Mouse (Mus musculus): ENCODE measurements around the gene Klhl36. TPM values are rescaled to one million over a fixed set of nuclear protein-coding genes. Genes with fewer than 3 reads are reported as not detected.
"Not testable (repeated sequence)": the region's sequence is repeated elsewhere in the genome, so short reads cannot be mapped to it uniquely, and the experiment has no call there.

The Klhl36 gene
- polyA plus RNA-seq, 1 experiment from 2014 or later = 22.1 TPM

- Histone ChIP-seq H3K36me3 (ENCODE audit: insufficient read depth, low read length) (no peaks in the 10 kb centered on the region), H3K27me3 (ENCODE audit: insufficient read depth, low read length) (no peaks in the 10 kb centered on the region), H3K9me3 (replicated peaks; ENCODE audit: low read length) (no peaks in the 10 kb centered on the region), H3K4me1 (replicated peaks; ENCODE audit: insufficient read depth, low read length) (peaks cover 5% of the 10 kb centered on the region; the same call in 1 of the 2 replicates), H3K4me3 (replicated peaks; ENCODE audit: low read depth, low read length) (no peak overlapping the region), H3K27ac (no peak overlapping the region), H3K4me2 (ENCODE audit: low read length) (no peak overlapping the region), H3K9ac (ENCODE audit: low read depth, low read length) (no peak overlapping the region)
- WGBS = 32% methylated on average over 8 of the region's 8 CpGs
- no peak for TF ChIP-seq CTCF (IDR thresholded peaks at IDR 0.05; ENCODE audit: low read depth)
- DNase-seq (ENCODE audit: low spot score) = no peak
- ATAC-seq (replicated peaks; ENCODE audit: low FRiP score, low read depth) = no peak
These were observed 17.5 kb upstream of the Klhl36 start for GRCm38 (mm10) chr8:119844577-119844976.

- 70% methylated on average over 7 of the region's 7 CpGs for WGBS
These were observed 16.3 kb upstream of the Klhl36 start for GRCm38 (mm10) chr8:119845741-119846140.

GRCm38 (mm10) chr8:119847232-119847922 is 14.7 kb upstream of the Klhl36 start:
- no peak overlapping the region for H3K27ac ChIP-seq
- no peaks in the 10 kb centered on the region for H3K27me3 ChIP-seq (ENCODE audit: insufficient read depth, low read length)
- H3K9me3 ChIP-seq (replicated peaks; ENCODE audit: low read length) = no peaks in the 10 kb centered on the region
- H3K4me3 ChIP-seq (replicated peaks; ENCODE audit: low read depth, low read length) = no peak overlapping the region
- no peaks in the 10 kb centered on the region for H3K36me3 ChIP-seq (ENCODE audit: insufficient read depth, low read length)
- H3K4me2 ChIP-seq (ENCODE audit: low read length) = no peak overlapping the region
- ATAC-seq (replicated peaks; ENCODE audit: low FRiP score, low read depth) (no peak), DNase-seq (ENCODE audit: low spot score) (no peak)
- WGBS = 82% methylated on average over 16 of the region's 16 CpGs
- no peak for TF ChIP-seq CTCF (IDR thresholded peaks at IDR 0.05; ENCODE audit: low read depth)
- no peaks in the 10 kb centered on the region for H3K4me1 ChIP-seq (replicated peaks; ENCODE audit: insufficient read depth, low read length)
- H3K9ac ChIP-seq (ENCODE audit: low read depth, low read length) = no peak overlapping the region

More at GRCm38 (mm10) chr8:119845741-119846140, 16.3 kb upstream of the Klhl36 start:
- not testable (repeated sequence) for H3K9ac ChIP-seq (ENCODE audit: low read depth, low read length); ATAC-seq (replicated peaks; ENCODE audit: low FRiP score, low read depth); H3K4me1 ChIP-seq (replicated peaks; ENCODE audit: insufficient read depth, low read length); H3K27ac ChIP-seq; H3K4me3 ChIP-seq (replicated peaks; ENCODE audit: low read depth, low read length); DNase-seq (ENCODE audit: low spot score); H3K27me3 ChIP-seq (ENCODE audit: insufficient read depth, low read length); H3K4me2 ChIP-seq (ENCODE audit: low read length); H3K9me3 ChIP-seq (replicated peaks; ENCODE audit: low read length); H3K36me3 ChIP-seq (ENCODE audit: insufficient read depth, low read length)

- no peak overlapping the region for H3K9ac ChIP-seq (ENCODE audit: low read depth, low read length)
- TF ChIP-seq CTCF (IDR thresholded peaks at IDR 0.05; ENCODE audit: low read depth) = no peak
- no peak for ATAC-seq (replicated peaks; ENCODE audit: low FRiP score, low read depth)
- no peak overlapping the region for H3K4me2 ChIP-seq (ENCODE audit: low read length)
- no peaks in the 10 kb centered on the region for H3K36me3 ChIP-seq (ENCODE audit: insufficient read depth, low read length)
- H3K27me3 ChIP-seq (ENCODE audit: insufficient read depth, low read length) = no peaks in the 10 kb centered on the region
- WGBS = 81% methylated on average over 8 of the region's 8 CpGs
- H3K9me3 ChIP-seq (replicated peaks; ENCODE audit: low read length) = no peaks in the 10 kb centered on the region
- H3K4me3 ChIP-seq (replicated peaks; ENCODE audit: low read depth, low read length) = no peak overlapping the region
- no peaks in the 10 kb centered on the region for H3K4me1 ChIP-seq (replicated peaks; ENCODE audit: insufficient read depth, low read length)
- no peak overlapping the region for H3K27ac ChIP-seq
- DNase-seq (ENCODE audit: low spot score) = no peak
These were observed 8.5 kb upstream of the Klhl36 start for GRCm38 (mm10) chr8:119853521-119853920.

GRCm38 (mm10) chr8:119854035-119854434 is 8.0 kb upstream of the Klhl36 start:
- WGBS = 45% methylated on average over 5 of the region's 5 CpGs
- Histone ChIP-seq H3K9me3 (replicated peaks; ENCODE audit: low read length) (no peaks in the 10 kb centered on the region), H3K4me2 (ENCODE audit: low read length) (no peak overlapping the region), H3K27me3 (ENCODE audit: insufficient read depth, low read length) (no peaks in the 10 kb centered on the region), H3K4me1 (replicated peaks; ENCODE audit: insufficient read depth, low read length) (no peaks in the 10 kb centered on the region), H3K27ac (no peak overlapping the region), H3K36me3 (ENCODE audit: insufficient read depth, low read length) (no peaks in the 10 kb centered on the region), H3K4me3 (replicated peaks; ENCODE audit: low read depth, low read length) (no peak overlapping the region), H3K9ac (ENCODE audit: low read depth, low read length) (no peak overlapping the region)
- no peak for TF ChIP-seq CTCF (IDR thresholded peaks at IDR 0.05; ENCODE audit: low read depth)
- ATAC-seq (replicated peaks; ENCODE audit: low FRiP score, low read depth) (no peak), DNase-seq (ENCODE audit: low spot score) (no peak)

GRCm38 (mm10) chr8:119855656-119856055 is 6.4 kb upstream of the Klhl36 start:
- Histone ChIP-seq H3K4me1 (replicated peaks; ENCODE audit: insufficient read depth, low read length) (no peaks in the 10 kb centered on the region), H3K4me3 (replicated peaks; ENCODE audit: low read depth, low read length) (no peak overlapping the region), H3K9me3 (replicated peaks; ENCODE audit: low read length) (no peaks in the 10 kb centered on the region), H3K4me2 (ENCODE audit: low read length) (no peak overlapping the region), H3K36me3 (ENCODE audit: insufficient read depth, low read length) (no peaks in the 10 kb centered on the region), H3K9ac (ENCODE audit: low read depth, low read length) (no peak overlapping the region), H3K27me3 (ENCODE audit: insufficient read depth, low read length) (no peaks in the 10 kb centered on the region), H3K27ac (no peak overlapping the region)
- DNase-seq (ENCODE audit: low spot score) = no peak
- 66% methylated on average over 5 of the region's 5 CpGs for WGBS
- ATAC-seq (replicated peaks; ENCODE audit: low FRiP score, low read depth) = peak; percentile 25; the same call in 1 of the 2 replicates
- TF ChIP-seq CTCF (IDR thresholded peaks at IDR 0.05; ENCODE audit: low read depth) = peak; percentile 32; the same call in 1 of the 2 replicates

Measured in kidney, postnatal 0 days (tissue).